Mouse (Mus musculus): ENCODE results near the gene Mpped2. TPM values are rescaled to one million over a fixed set of nuclear protein-coding genes. Genes with fewer than 3 reads are reported as not detected.

Gene Mpped2
- polyA plus RNA-seq, 1 experiment = not detected

- TF ChIP-seq GATA1 (IDR thresholded peaks at IDR 0.05; ENCODE audit: low read length) = no peak
Observed at GRCm38 (mm10) chr2:106844766-106845678, 152.0 kb downstream of the Mpped2 start.

GRCm38 (mm10) chr2:106846511-106846910 is 153.4 kb downstream of the Mpped2 start:
- TF ChIP-seq GATA1 (IDR thresholded peaks at IDR 0.05; ENCODE audit: low read length) = no peak

GRCm38 (mm10) chr2:106849389-106849788 is 156.3 kb downstream of the Mpped2 start:
- TF ChIP-seq GATA1 (IDR thresholded peaks at IDR 0.05; ENCODE audit: low read length) = no peak

GRCm38 (mm10) chr2:106851515-106851914 is 158.4 kb downstream of the Mpped2 start:
- no peak for TF ChIP-seq GATA1 (IDR thresholded peaks at IDR 0.05; ENCODE audit: low read length)

GRCm38 (mm10) chr2:106854213-106854612 is 161.1 kb downstream of the Mpped2 start:
- no peak for TF ChIP-seq GATA1 (IDR thresholded peaks at IDR 0.05; ENCODE audit: low read length)

GRCm38 (mm10) chr2:106854758-106855157 is 161.7 kb downstream of the Mpped2 start:
- TF ChIP-seq GATA1 (IDR thresholded peaks at IDR 0.05; ENCODE audit: low read length) = no peak

- no peak for TF ChIP-seq GATA1 (IDR thresholded peaks at IDR 0.05; ENCODE audit: low read length)
Observed at GRCm38 (mm10) chr2:106855184-106855583, 162.1 kb downstream of the Mpped2 start.

GRCm38 (mm10) chr2:106855623-106856350 is 162.7 kb downstream of the Mpped2 start:
- no peak for TF ChIP-seq GATA1 (IDR thresholded peaks at IDR 0.05; ENCODE audit: low read length)

- TF ChIP-seq GATA1 (IDR thresholded peaks at IDR 0.05; ENCODE audit: low read length) = no peak
Observed at GRCm38 (mm10) chr2:106856361-106856961, 163.4 kb downstream of the Mpped2 start.

- no peak for TF ChIP-seq GATA1 (IDR thresholded peaks at IDR 0.05; ENCODE audit: low read length)
Observed at GRCm38 (mm10) chr2:106857258-106857657, 164.2 kb downstream of the Mpped2 start.

GRCm38 (mm10) chr2:106857711-106858110 is 164.6 kb downstream of the Mpped2 start:
- no peak for TF ChIP-seq GATA1 (IDR thresholded peaks at IDR 0.05; ENCODE audit: low read length)

GRCm38 (mm10) chr2:106860856-106861679 is 168.0 kb downstream of the Mpped2 start:
- no peak for TF ChIP-seq GATA1 (IDR thresholded peaks at IDR 0.05; ENCODE audit: low read length)

- no peak for TF ChIP-seq GATA1 (IDR thresholded peaks at IDR 0.05; ENCODE audit: low read length)
Observed at GRCm38 (mm10) chr2:106863050-106863653, 170.1 kb downstream of the Mpped2 start.

GRCm38 (mm10) chr2:106865148-106865786 is 172.2 kb downstream of the Mpped2 start:
- no peak for TF ChIP-seq GATA1 (IDR thresholded peaks at IDR 0.05; ENCODE audit: low read length)
